Comparison of ENCODE assay signal across 8 mouse cellular contexts in genomic region chr12:87146966-87147365, GRCm38 (mm10). TPM values are rescaled to one million over a fixed set of nuclear protein-coding genes. Genes with fewer than 3 reads are reported as not detected.
DNase-seq lines count a peak whose midpoint lies in the region; ATAC-seq lines count a peak whose summit lies in the region.

Gene Gstz1, plus strand, starts transcription at chr12:87147165.

- peaks cover 14% of the 10 kb centered on the region for H3K4me1 ChIP-seq in hindbrain, embryonic 14.5 days (replicated peaks; ENCODE audit: control insufficient read depth, insufficient read depth, low read length)

- no peaks in the 10 kb centered on the region for H3K27me3 ChIP-seq in hindbrain, embryonic 14.5 days (ENCODE audit: control insufficient read depth, insufficient read depth, low read length)

- H3K4me3 ChIP-seq in hindbrain, embryonic 14.5 days (replicated peaks; ENCODE audit: low read length) = peak within 1 kb of the TSS; percentile 84

- H3K9ac ChIP-seq in hindbrain, embryonic 14.5 days = peak within 1 kb of the TSS; percentile 76

- 0 out of 2 replicates have a peak, but pooled peaks cover 8% of the 10 kb centered on the region for H3K9me3 ChIP-seq in hindbrain, embryonic 14.5 days (ENCODE audit: control insufficient read depth, low read length)

- no peaks in the 10 kb centered on the region for H3K36me3 ChIP-seq in hindbrain, embryonic 14.5 days (replicated peaks; ENCODE audit: control insufficient read depth, insufficient read depth)

- whole genome bisulfite sequencing in hindbrain, embryonic 14.5 days = under 1% methylated on average over 27 of the region's 27 CpGs

- H3K27ac ChIP-seq in hindbrain, embryonic 14.5 days = peak within 1 kb of the TSS; percentile 97

- peak; percentile 95 for DNase-seq in R1 (ENCODE audit: low read depth, low spot score)
- DNase-seq in cerebellum, postnatal 25 days = peak; percentile 81 to 87
- DNase-seq in frontal cortex, postnatal 25 days (ENCODE audit: low spot score in 2 of 2) = peak; percentile 72 to 73
- peak; percentile 82 for DNase-seq in hindbrain, embryonic 14.5 days (ENCODE audit: low spot score)
- peak; percentile 86 to 87 for DNase-seq in layer of hippocampus, postnatal 36 days
- peak; percentile 95 for DNase-seq in lung, postnatal 36 days
- peak; percentile 96 for DNase-seq in retina, postnatal 1 day
- DNase-seq in urinary bladder, adult 2 months (ENCODE audit: low spot score) = peak; percentile 66

- peak; percentile 89 for ATAC-seq in hindbrain, embryonic 14.5 days (ENCODE audit: low FRiP score)

- peak within 1 kb of the TSS; percentile 70 for H3K4me2 ChIP-seq in hindbrain, embryonic 14.5 days (replicated peaks)

RNA-seq across cellular contexts. Expression of gene Gstz1, which starts in this region (rescaled TPM):
- 26.6 and 31.9 TPM in 2 replicates for polyA plus RNA-seq in hindbrain, embryonic 14.5 days (2014; fragmentation: Nextera tagmentation; extraction: Ambion mirVana)
- 10 to 100 TPM; 47.3 to 48.1 TPM for total RNA-seq in layer of hippocampus, postnatal 36 days (2021)
- 70.0 and 90.4 TPM in 2 replicates for polyA plus RNA-seq in urinary bladder, adult 2 months (2012; rRNA removed)

Comparison
In these comparisons a context has a peak if more than half of its experiments do, and no peak if none do; other contexts are left out.
1. Peak in every context shown above with its lines: DNase-seq, ATAC-seq, H3K4me3 ChIP-seq and H3K27ac ChIP-seq.